ENCODE assay signal across 8 mouse cellular contexts in genomic region chr1:120093482-120094134, GRCm38 (mm10). TPM values are rescaled to one million over a fixed set of nuclear protein-coding genes. Genes with fewer than 3 reads are reported as not detected.
A peak's percentile ranks its signal among the peaks of the same experiment; 100 is the strongest.
DNase-seq lines count a peak whose midpoint lies in the region; ATAC-seq and TF ChIP-seq lines count a peak whose summit lies in the region.
"Not testable (repeated sequence)": the region's sequence is repeated elsewhere in the genome, so short reads cannot be mapped to it uniquely, and the experiment has no call there.

No protein-coding gene starts in this region.

- H3K4me3 ChIP-seq in heart, embryonic 11.5 days (ENCODE audit: low read depth, low read length); liver, embryonic 16.5 days (ENCODE audit: low read depth, low read length); olfactory bulb, adult 2 months (ENCODE audit: insufficient read depth, low read depth, low read length): not testable (repeated sequence)

- not testable (repeated sequence) for H3K27me3 ChIP-seq in heart, embryonic 11.5 days (ENCODE audit: control insufficient read depth, insufficient read depth, low read length); liver, embryonic 16.5 days (ENCODE audit: control insufficient read depth, insufficient read depth, low read depth, low read length)

- TF ChIP-seq POLR2A in brain, embryonic 14.5 days (IDR thresholded peaks at IDR 0.05; ENCODE audit: borderline replicate concordance, extremely low read depth, insufficient read depth, insufficient read length, poor library complexity, severe bottlenecking); olfactory bulb, adult 2 months (IDR thresholded peaks at IDR 0.05; ENCODE audit: insufficient read depth, low read depth, low read length): not testable (repeated sequence)

- H3K36me3 ChIP-seq in heart, embryonic 11.5 days (ENCODE audit: control insufficient read depth, insufficient read depth, low read length); liver, embryonic 16.5 days (ENCODE audit: control insufficient read depth, insufficient read depth): not testable (repeated sequence)

- peak; percentile 72 for ATAC-seq in erythroid progenitor cell, adult 5-6 weeks (replicated peaks; ENCODE audit: low FRiP score, poor library complexity, severe bottlenecking)
- ATAC-seq in heart, embryonic 11.5 days (replicated peaks; ENCODE audit: insufficient number of reproducible peaks, low FRiP score, low TSS enrichment): 0 out of 2 replicates have a peak, but pooled peaks have one; percentile 31
- ATAC-seq in liver, embryonic 16.5 days (ENCODE audit: low read depth): peak; percentile 45; the same call in 1 of the 2 replicates

- not testable (repeated sequence) for H3K4me1 ChIP-seq in heart, embryonic 11.5 days (ENCODE audit: control insufficient read depth, insufficient read depth, low read length); liver, embryonic 16.5 days (ENCODE audit: control insufficient read depth, low read depth, low read length); olfactory bulb, adult 2 months (ENCODE audit: control insufficient read depth, insufficient read depth, low read length)

- H3K9ac ChIP-seq in heart, embryonic 11.5 days (ENCODE audit: low read depth, low read length); liver, embryonic 16.5 days (ENCODE audit: low read depth, low read length): not testable (repeated sequence)

- not testable (repeated sequence) for H3K27ac ChIP-seq in heart, embryonic 11.5 days (ENCODE audit: low read depth, low read length); liver, embryonic 16.5 days (ENCODE audit: low read length); olfactory bulb, adult 2 months (ENCODE audit: insufficient read depth, low read depth, low read length)

- DNase-seq in CD8-positive naive resting alpha-beta T cell, adult 2 months (ENCODE audit: low read depth in 2 of 2, low spot score in 2 of 2): peak; percentile 71 to 79
- DNase-seq in brain, embryonic 14.5 days (ENCODE audit: low read depth): peak; percentile 85
- DNase-seq in kidney, postnatal 4 days: peak; percentile 94 to 95
- peak; percentile 81 for DNase-seq in testis, postnatal 14 days (ENCODE audit: low spot score)

- not testable (repeated sequence) for H3K9me3 ChIP-seq in heart, embryonic 11.5 days (replicated peaks; ENCODE audit: control insufficient read depth, low read length); liver, embryonic 16.5 days (replicated peaks; ENCODE audit: control insufficient read depth, low read length)

- 57% methylated on average over 11 of the region's 14 CpGs for WGBS in heart, embryonic 11.5 days (ENCODE audit: insufficient replicate concordance)
- 44% methylated on average over 11 of the region's 14 CpGs for WGBS in liver, embryonic 16.5 days (ENCODE audit: insufficient replicate concordance)
- WGBS in olfactory bulb, adult 2 months: 50% methylated on average over 11 of the region's 14 CpGs

- H3K4me2 ChIP-seq in heart, embryonic 11.5 days; liver, embryonic 16.5 days (ENCODE audit: low read depth, low read length): not testable (repeated sequence)

- peak; percentile 90 for TF ChIP-seq CTCF in brain, embryonic 14.5 days (IDR thresholded peaks at IDR 0.05; ENCODE audit: borderline replicate concordance, extremely low read depth, insufficient read depth, insufficient read length)
- peak; percentile 85 for TF ChIP-seq CTCF in olfactory bulb, adult 2 months (IDR thresholded peaks at IDR 0.05; ENCODE audit: insufficient read depth, low read depth, low read length)

RNA-seq across cellular contexts. Expression of gene Tmem37, which starts 19.7 kb away (rescaled TPM):
- polyA plus RNA-seq in brain, embryonic 14.5 days (2012; rRNA removed): 5.0 and 5.4 TPM in 2 replicates
- 3.2 TPM in 1 of 2 replicates, not detected in the other for total RNA-seq in erythroid progenitor cell, adult 5-6 weeks (2015; ENCODE audit: low replicate concordance)
- not detected in 2 replicates for total RNA-seq in erythroid progenitor cell, adult 5-6 weeks (2017; ENCODE audit: low replicate concordance)
- polyA plus RNA-seq in heart, embryonic 11.5 days (2014; fragmentation: Nextera tagmentation; extraction: Ambion mirVana): 19.1 and 19.6 TPM in 2 replicates
- polyA plus RNA-seq in liver, embryonic 16.5 days (2015; fragmentation: Nextera tagmentation; extraction: Ambion mirVana): 89.2 and 94.7 TPM in 2 replicates
- not detected in 2 replicates for polyA plus RNA-seq in olfactory bulb, adult 2 months (2012; ENCODE audit: insufficient read depth, insufficient read length, low replicate concordance, missing spikeins)

RNA-seq across cellular contexts. Expression of gene Dbi, which starts 27.3 kb away (rescaled TPM):
- 514 and 714 TPM in 2 replicates for polyA plus RNA-seq in brain, embryonic 14.5 days (2012; rRNA removed)
- total RNA-seq in erythroid progenitor cell, adult 5-6 weeks (2015; ENCODE audit: low replicate concordance): 40.7 and 50.5 TPM in 2 replicates
- total RNA-seq in erythroid progenitor cell, adult 5-6 weeks (2017; ENCODE audit: low replicate concordance): 28.7 and 46.7 TPM in 2 replicates
- 639 and 662 TPM in 2 replicates for polyA plus RNA-seq in heart, embryonic 11.5 days (2014; fragmentation: Nextera tagmentation; extraction: Ambion mirVana)
- 1,140 and 1,165 TPM in 2 replicates for polyA plus RNA-seq in liver, embryonic 16.5 days (2015; fragmentation: Nextera tagmentation; extraction: Ambion mirVana)
- polyA plus RNA-seq in olfactory bulb, adult 2 months (2012; ENCODE audit: insufficient read depth, insufficient read length, low replicate concordance, missing spikeins): not detected in 2 replicates

RNA-seq across cellular contexts. Expression of gene 3110009E18Rik, which starts 27.4 kb away (rescaled TPM):
- polyA plus RNA-seq in brain, embryonic 14.5 days (2012; rRNA removed): 6.6 and 10.9 TPM in 2 replicates
- total RNA-seq in erythroid progenitor cell, adult 5-6 weeks (2015; ENCODE audit: low replicate concordance): 17.3 TPM in 1 of 2 replicates, not detected in the other
- total RNA-seq in erythroid progenitor cell, adult 5-6 weeks (2017; ENCODE audit: low replicate concordance): not detected in 2 replicates
- polyA plus RNA-seq in heart, embryonic 11.5 days (2014; fragmentation: Nextera tagmentation; extraction: Ambion mirVana): 11.8 and 13.1 TPM in 2 replicates
- polyA plus RNA-seq in liver, embryonic 16.5 days (2015; fragmentation: Nextera tagmentation; extraction: Ambion mirVana): 4.8 and 6.5 TPM in 2 replicates
- not detected in 2 replicates for polyA plus RNA-seq in olfactory bulb, adult 2 months (2012; ENCODE audit: insufficient read depth, insufficient read length, low replicate concordance, missing spikeins)
